Mouse (Mus musculus) cerebellum, adult 11-12 months (tissue): ENCODE measurements around the gene Mrpl39.
A peak's percentile ranks its signal among the peaks of the same experiment; 100 is the strongest.

ENCODE experiments used
- DNase-seq: peaks from one replicate; pipeline ENCODE4 v3.0.0; 2022

Gene Mrpl39

DNA sequence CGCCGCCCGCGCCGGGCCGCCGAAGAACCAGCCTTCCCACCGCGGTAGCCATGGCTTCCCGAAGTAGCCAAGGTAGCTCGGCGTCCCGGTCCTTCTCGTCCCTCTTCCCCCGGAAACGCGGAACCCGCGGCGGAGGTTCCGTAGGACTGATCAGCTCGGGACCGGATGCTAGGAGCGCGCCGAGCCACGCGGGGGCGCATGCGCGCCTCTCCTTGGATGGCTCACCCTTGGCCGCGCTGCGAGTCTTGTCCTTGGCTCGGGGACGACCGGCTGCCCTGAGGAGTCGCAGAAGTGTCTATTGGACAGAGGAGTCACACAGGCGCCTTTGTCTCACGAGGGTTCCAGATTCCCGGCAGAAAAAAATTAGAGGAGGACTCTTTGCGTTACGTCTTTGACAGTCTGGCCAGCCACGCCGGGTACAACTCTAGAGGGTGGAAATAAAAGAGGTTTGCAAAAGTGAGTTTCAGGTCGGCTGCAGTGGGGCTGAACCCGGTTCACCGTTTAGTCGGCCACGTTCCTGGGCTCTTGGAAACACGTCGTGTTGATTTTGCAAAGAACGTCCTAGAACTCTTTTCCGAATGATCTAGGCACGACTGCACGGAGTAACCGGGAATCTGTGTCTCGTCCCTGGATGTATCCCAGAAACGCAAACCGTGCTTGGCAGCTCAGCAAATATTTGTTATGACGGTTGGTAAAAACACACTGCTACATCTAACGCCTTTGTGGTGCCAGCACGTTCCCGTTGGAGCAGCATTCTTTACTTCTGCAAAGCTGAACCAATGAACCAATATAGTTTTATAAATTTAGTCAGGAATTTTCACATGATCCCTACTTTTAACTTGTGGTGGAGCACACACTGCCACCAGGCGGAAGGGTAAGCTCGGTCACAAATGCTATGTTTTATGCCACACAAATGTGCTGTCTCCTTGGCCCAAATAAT lies at the start of gene Mrpl39:
Gene Mrpl39 (minus strand): TSS at position 577 of the 940 bp plus-strand sequence.
- DNase-seq: peak; percentile 94

DNA sequence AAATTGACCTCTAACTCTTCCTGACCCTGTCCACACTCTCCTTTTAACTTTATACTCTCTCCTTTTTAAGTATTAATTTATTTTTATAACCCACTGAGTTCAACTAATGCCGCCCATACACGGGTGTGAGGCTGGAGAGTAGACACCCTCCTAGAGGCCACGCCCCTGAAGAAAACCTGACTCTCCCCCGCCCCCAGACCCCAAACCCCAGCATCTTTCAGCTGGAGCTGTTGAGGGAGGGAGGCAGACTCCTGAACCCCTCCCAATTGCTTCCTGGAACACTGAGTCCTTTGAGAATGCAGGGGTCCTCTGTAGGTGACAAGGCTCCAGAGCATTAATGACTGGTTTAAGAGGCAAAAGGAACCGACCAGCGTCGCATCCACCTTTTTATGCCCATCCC lies 49.4 kb upstream of the Mrpl39 start:
- no peak for DNase-seq

DNA sequence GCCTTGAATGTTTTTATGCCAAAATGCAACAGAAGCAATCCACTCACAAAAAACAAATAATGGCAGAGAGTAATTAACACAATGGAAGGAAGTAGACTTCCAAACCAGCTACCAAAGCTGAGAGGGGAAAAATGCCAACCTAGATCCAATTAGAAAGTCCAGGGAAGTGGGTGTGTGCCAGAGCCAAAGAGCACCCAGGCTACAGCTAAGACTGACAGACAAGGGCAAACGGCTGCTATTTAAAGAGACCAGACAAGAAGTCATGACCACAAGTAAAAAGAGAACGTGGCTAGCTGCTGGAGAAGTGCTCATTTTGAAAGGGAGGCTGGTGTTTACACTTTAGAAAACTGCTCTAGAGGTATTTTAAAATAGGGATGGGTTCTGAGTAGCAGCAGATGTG lies 47.7 kb upstream of the Mrpl39 start:
- DNase-seq: no peak

DNA sequence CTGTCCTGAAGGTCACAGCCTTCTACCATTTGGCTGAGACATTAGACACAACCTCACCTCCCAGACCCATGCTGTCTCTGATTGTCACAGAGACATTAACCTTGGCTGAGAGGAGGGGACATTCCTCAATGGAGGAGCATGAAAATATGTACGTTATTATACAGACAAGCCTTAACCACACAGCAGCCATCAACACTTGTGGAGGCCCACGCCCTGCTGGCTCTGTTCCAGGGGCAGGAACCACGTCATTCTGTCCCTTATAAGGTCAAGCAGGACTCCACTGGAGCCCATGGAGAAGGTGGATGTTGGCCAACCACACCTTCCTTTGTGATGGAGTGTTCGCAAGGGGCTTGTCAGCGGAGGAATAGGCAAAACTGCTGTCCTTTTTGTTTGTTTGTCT lies 44.2 kb upstream of the Mrpl39 start:
- no peak for DNase-seq

DNA sequence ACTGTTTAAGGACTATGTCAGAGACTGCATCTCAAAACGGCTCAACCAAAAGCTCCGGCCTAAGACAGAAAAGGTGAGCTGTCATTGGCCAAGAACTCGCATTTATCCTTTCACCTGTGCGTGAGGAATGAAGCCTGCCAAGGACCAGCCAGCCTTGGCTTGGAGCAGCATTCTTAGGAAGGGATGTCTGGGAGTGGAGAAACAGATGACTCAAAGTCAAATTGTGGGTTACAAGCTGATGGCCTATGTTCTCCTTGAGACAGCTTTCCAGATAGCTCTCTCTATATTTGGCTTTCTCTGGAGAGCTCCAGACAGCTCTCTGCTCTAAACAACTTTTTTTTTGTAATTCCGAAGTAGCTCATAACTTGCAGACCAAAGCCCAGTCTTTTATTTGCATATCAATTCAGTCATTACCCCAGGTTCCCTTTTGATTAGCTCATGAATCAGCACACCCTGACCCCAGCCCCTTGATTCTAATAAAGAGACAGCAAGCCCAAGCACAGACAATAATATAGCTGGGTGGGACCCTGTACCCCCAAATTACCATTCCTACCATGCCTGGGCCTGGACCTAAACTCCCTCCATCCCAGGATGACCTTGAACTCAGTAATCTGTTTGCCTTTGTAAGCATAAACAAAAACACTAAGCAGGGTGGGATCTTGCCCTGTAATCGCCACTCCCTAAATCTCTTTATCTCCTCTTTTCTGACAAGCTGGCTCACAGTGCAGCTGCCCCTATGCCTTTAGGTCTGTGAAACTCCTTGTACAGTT lies 43.5 kb upstream of the Mrpl39 start:
- no peak for DNase-seq

DNA sequence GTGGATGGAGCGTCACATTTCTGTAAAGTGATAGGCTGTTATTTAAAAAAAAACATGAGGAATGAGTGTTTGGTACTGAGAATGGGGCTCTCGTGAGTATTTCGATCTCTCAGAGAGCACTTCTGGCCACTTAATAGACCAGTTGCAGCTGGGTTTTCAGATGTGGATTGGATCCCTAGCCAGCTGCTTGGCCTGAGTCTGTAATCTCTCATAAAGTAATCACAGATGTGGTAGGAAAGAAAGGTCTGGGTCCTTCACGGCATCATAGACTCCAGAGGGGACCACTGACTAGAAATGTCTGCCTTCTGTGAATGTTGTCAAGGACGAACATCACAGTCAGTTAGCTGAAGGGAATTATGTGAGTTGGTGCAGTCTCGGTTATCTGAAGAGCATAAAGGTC lies 42.9 kb upstream of the Mrpl39 start:
- DNase-seq: no peak

DNA sequence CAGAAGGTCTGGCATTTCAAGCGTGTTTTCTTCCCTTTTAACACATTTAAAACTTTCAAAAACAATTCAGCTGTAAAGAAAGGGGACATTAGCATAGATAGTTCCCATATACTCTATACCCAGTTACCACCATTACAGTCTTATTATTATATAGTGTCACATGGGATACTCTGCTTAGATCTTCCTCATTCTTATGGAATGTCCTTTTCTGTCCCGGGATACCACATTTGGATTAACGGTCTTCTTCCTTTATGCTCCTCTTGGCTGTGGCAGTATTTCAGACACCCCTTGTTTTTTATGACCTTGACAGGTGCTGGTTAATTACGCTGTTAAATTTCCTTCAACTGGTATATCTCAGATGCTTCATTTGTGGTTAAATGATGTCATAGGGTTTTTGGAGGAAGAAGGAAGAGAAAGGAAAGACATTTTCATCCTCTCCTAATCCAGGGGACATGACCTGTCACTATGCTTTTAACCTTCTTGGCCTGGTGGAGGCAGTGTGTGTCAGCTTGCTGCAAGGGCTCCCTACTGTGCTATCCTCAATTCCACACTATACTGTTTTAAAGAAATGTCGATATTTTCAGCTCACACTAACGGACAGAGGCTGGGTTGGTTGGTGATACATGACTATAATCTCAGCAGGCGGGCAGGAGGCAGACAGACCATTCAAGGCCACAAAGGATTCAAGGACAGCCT lies 40.7 kb upstream of the Mrpl39 start:
- no peak for DNase-seq

DNA sequence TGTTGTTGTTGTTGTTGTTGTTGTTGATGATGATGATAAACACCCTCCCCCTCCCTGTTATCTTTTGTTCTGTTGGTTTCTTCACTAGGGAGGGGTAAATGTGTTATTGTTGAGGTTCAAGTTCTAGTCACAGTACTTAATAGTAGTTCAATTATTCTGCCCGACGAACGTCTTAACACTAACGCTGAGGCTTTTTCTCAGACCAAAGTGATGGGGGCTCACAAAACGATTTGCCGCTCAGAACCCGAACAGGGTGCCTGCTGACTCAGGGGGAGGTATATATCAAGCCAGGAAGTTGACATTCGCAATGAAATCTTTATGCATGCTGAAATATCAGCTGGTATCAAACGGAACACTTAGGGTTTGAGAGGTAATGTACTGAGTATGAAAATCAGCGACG lies 39.8 kb upstream of the Mrpl39 start:
- no peak for DNase-seq

DNA sequence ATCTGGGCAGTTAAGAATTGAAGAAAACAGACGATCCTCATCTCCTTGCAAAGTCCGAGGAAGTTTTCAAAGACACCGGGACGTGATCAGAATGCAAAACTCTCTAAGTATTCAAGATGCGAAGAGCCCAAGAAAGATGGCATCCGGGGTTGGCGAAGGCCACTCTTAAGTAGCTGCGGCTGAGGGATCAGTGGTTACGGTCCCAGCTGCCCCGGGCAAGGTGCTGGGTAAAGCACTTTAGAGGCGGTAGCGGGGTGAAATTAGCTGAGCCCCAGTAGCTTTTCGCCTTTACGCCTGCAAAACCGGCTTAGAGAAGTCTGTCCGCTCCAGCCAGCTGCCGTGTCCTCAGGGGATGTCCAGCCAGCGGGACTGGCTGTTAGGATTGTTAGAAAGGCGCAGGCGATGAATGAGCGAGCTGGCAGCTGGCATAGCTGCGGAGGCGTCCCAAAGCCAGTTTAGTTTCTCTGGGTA lies 39.3 kb upstream of the Mrpl39 start:
- DNase-seq: peak; percentile 11

DNA sequence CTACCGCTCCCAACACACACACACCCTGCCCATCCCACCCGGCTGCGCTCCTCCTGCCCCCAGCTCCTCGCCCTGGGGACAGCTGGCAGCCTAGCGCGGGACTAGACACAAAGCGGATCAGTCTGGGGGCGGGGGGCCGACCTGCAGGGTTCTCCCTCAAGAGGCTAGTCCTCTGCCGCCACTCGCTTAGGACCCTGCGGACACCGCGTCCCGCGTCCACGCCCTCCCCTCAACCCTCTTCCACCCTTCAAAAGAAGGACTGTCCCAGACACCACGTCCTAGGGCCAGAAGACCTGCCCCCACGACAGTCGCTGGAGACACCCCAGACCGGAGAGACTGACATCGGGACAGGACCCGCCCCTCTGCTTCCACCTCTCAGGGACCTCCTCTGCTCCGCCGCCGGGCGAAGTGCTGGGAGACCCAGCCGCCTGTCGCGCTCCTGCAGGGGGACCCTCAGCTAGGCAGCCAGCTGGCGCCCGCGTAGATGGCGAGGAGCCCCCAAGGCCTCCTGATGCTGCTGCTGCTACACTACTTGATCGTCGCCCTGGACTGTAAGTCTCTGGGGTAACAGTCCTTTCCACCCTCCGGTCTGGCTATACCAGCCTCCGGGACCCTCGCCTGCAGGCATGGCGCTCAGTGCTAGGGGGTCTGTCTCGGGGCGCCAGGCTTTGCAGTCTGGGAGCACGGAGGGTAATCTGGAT lies 38.6 kb upstream of the Mrpl39 start, which contains the start of gene Jam2:
Gene Jam2 (plus strand): TSS at position 121 of the 701 bp plus-strand sequence.
- DNase-seq: peak; percentile 16

DNA sequence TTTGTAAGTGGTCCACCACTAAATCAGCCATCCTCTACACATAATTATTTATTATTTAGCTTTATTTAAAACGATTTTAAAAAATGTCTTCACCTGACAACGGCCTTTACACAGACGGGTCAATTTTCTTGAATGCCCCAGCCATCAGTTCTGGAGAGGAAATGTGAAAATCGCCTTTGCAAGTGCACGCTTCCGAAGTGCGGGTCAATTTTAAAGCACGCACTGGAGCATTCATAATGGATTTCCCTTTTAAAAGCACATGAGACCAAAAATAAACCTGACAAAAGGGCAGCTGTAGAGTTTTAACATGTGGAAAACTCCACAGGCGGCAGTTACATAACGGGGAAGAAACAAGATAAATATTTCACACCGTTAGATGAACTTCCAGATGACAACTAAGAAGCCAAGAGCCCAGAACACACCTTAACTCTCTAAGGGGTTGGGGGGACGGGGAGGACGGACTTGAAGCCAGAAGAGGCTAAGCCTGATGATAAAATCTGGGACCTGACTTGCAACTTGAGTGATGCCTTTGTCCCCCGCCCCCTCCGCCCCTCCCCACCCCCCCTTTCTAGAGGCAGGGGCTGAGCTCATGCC lies 37.8 kb upstream of the Mrpl39 start:
- no peak for DNase-seq

DNA sequence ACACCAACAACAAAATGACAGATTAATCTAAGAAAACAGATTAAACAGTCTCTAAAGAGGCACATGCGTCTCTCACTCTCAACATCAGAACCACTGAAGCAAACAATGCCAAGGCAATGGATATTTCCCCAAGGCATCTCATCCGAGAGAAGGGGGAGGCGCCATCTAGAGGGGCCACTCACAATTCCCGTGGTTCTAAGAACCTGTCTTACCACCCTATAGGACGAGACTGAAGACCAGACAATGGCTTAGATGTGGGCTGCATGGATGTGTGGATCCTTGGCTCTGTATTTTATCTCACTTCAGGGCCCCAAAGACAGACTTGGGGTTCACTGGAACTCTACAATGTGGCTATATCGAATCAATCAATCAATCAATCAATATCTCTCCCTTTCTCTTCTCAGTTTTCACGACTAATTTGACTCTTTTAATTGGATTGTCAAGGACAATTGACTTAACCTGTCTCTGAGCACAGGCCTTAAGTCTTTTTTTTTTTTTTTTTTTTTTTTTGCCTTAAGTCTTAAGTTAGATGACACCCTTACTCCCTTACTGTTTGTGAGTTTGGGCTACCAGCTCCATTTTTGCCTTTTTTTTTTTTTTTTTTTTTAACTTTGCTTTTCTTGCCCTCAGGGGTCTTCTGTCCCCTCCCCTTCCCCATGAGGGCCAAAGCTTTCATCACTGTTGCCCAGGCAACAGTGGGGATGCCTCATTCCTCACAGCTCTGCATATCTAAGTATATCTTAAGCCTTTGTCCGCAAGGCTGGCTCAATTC lies 37.1 kb upstream of the Mrpl39 start:
- DNase-seq: no peak

DNA sequence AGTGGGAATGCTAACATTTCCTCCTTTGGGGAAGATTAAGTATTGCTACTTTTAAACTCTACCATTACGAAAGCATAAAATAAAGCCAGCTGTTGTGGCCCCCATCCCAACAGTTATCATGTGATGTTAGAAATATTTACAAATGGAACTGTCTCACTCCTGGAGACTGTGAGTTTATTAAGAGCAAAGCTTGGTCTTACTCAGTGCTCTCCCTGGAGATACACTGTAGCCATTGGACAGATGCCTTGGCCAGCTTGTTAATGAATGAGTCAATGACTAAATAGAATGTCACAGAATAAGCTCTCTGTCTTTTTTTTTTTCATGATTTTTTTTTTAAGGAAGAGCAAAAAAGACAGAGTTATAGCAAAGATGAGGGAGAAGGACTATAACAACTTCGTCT lies 35.9 kb upstream of the Mrpl39 start:
- DNase-seq: no peak

DNA sequence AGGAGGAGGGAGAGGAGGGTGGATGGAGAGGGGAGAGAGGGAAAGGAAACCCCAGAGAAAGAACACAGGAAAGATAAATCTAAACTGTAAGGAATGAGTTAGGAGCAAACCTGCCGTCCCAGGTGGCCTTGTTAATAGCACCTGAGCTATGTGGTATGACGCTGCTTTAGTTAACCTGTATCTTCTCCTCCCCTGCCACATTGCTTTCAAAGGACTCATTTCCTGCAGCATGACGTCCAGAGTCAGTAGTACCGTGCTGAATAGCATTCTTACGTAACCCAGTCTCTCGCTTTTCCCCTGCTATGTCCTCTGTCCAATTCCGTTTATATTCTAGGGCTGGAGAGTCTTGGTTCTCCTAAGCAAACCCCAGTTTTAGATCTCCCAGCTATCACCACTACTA lies 35.3 kb upstream of the Mrpl39 start:
- DNase-seq: no peak

DNA sequence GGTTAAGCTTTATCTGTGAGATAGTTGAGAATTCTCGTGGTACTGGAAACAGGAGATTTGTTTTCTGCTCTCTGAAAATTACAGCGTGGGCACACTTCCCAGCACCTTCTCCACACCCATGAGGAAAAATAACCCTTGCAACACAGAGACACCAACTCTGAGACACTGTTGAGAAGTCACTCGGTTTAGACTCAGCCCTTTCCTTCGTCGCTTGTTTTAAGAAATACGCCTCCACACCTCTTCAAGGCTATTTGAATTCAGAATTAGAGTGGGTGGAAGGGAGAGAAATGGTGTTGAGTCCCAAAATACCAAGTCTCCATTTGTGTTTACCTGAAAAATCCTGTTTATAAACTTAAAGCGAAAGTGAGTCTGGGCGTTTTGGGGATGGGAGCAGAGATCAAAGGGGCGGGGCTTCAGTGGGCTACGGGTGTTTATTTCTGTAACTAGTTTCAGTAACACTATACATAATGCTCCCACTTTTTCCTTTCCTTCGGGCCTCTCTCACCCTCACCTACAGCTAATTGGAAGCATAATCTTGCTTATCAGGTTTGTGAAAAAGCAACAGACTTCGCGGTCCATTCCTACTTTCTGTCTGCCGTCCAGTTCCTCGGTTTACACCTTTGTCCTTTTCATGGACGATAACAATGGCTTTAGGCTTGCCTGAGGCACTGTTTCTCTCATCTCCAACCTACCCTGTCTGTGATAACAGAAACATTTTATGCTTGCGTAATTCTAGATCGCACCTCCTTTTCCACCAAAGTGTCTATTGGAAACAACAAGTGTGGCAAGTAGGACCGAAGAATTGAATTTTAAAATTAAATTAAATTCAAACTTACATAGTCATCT lies 34.3 kb upstream of the Mrpl39 start:
- DNase-seq: no peak

DNA sequence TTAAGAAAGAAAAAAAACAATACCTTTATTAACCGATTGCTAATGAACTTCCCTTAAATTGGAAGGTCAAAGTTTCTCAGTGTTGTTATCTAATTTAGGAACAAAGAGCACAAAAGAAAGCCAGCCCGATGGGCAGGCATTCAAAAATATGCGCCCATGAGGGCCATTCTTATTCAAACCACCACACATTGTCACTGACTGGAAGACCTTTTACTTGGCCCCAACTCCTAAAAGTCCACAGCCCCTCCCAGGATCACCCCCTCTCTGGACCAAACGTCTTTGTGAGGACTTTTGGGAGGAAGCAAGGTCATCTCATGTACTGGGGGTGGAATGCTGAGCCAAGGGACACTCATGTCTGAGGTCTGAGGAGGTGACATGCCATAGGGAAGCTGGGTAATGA lies 33.6 kb upstream of the Mrpl39 start:
- no peak for DNase-seq

DNA sequence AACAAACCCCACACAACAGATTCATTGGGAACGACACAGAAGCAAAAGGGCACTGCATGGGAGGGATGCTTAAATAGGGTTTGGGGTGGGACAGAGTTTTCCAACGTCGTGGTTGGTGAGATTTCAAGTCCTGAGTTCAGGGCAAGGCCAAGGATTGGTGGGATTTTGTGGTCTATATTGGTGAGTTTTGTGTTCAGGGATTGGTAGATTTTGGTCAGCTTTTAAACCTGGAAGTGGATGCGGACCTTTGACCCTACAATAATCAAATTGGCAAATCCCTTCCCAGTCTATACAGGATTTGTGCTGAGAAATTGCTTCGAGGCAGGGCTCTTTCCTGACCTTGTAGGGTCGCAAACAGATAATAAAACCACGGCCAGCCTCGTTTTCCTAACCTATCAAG lies 32.4 kb upstream of the Mrpl39 start:
- DNase-seq: no peak

DNA sequence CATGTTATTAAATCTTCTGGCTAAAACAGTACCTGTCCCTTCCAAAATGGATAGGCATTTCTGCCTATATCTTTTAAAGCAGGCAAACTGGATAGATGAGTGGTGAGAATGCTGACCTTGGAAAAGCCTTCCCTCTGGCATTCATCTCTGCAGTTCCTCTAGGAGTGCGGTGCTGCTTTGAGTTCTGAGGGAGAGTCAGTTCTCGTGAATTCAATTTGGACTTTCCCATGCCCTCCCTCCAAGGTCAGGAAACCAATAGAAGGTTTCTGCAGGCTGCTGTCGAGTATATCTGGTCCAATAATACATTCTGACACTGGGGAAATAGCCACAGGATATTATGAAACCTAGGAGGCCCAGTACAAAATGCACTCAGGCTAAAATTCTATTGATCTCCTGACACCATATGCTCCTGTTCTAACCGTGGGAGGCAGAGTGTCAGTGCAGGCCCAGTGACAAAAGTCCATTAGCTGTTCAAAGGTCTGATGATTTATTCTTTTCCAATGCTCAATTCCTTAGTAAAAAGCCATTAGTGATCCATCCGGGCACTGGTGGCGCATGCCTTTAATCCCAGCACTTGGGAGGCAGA lies 10.3 kb upstream of the Mrpl39 start:
- no peak for DNase-seq

DNA sequence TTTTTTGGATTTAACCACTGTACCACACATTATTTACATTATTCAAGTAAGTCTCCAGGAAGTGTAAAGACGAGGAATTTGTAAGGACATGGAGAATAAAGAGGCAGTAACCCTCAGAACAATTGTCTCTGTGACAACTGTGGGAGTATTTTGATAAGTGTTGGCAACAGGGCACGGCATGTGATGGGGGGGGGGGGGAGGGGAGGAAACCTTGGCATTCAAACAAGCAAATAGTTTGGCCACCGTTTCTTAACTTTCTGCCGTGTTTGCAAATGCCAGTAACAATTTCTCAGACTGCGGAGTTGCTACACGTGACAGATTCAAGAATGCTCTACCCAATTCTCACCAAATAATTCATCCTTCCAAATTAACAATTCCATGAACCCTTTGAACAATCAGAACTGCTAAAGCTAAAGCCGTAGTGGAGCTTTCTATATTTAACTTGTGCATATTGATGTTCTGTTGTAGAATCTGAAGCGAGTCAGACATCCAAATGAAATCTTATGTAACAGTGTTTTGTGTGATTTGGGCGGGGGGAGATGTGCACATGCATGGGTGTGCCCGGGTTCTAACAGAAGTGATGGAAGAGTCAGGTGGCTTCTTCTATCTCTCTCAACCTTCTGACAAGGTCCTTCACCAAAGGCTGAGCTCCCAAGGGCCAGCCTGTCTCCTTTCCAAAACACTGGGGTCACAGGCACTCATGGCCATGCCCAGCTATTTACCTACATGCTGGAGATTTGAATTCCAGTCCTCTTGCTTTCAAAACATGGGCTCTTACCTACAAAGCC lies 9.4 kb upstream of the Mrpl39 start:
- DNase-seq: no peak
